Mouse (Mus musculus) cerebellum, adult 2 months (tissue): Measurements from ENCODE around the gene Ttc30a2.

Experiments
- CTCF ChIP-seq: fragments of 200-500 bp; IDR thresholded peaks from 2 replicates; pipeline ENCODE4 v1.5.1; 2011; ENCODE audit warnings: low read depth, mild to moderate bottlenecking, control low read depth, low read length, moderate library complexity, borderline replicate concordance; ENCODE audit not compliant: insufficient read depth
- POLR2A ChIP-seq: fragments of 200-500 bp; IDR thresholded peaks from 2 replicates; pipeline ENCODE4 v1.6.1; 2011; ENCODE audit warnings: low read length, control low read depth, borderline replicate concordance; ENCODE audit not compliant: insufficient read depth

DNA sequence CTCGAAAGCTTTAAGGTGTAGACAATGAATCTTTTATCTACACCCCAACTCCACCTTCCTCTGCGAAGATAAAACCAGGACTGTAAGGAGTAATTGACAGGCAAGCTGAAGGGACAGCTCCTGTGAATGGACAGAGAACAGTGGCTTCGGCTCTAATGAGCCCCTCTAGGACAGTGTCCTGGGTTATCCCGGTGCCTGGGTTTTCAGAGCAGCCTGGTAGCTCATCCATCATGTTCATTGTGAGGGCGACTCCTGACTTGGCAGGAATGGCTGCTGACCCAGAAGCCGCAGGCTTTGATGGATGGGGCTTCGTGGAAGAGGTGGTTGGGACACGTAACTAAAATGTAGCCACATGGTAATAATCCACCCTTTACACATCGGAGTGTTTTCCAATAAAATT is 24.9 kb upstream of the Ttc30a2 start:
- TF ChIP-seq POLR2A (no peak), CTCF (no peak)
